Mouse (Mus musculus): ENCODE data around the gene Snrpd3. TPM values are rescaled to one million over a fixed set of nuclear protein-coding genes. Genes with fewer than 3 reads are reported as not detected.

The Snrpd3 gene
- polyA plus RNA-seq, 1 experiment from 2014 or later: 141 TPM

GRCm38 (mm10) chr10:75482919-75483483 is 34.4 kb upstream of the Snrpd3 start:
- no peaks in the 10 kb centered on the region for H3K27me3 ChIP-seq (ENCODE audit: control insufficient read depth, insufficient read depth, low read length)
- no peak for ATAC-seq (ENCODE audit: insufficient number of reproducible peaks, insufficient read depth, low FRiP score, low read depth)
- 84% methylated on average over 11 of the region's 11 CpGs for WGBS
- H3K27ac ChIP-seq (ENCODE audit: low read length): no peak overlapping the region
- H3K9ac ChIP-seq (replicated peaks; ENCODE audit: low read depth, low read length): no peak overlapping the region
- no peaks in the 10 kb centered on the region for H3K36me3 ChIP-seq (ENCODE audit: control insufficient read depth, insufficient read depth, low read length)
- peaks cover 7% of the 10 kb centered on the region; the same call in 1 of the 2 replicates for H3K4me1 ChIP-seq (ENCODE audit: control insufficient read depth, insufficient read depth, low read length)
- no peak overlapping the region for H3K4me3 ChIP-seq (ENCODE audit: low read depth, low read length)
- H3K4me2 ChIP-seq (replicated peaks; ENCODE audit: low read depth, low read length): no peak overlapping the region
- no peaks in the 10 kb centered on the region for H3K9me3 ChIP-seq (ENCODE audit: control insufficient read depth, low read depth, low read length)

- Histone ChIP-seq H3K4me1 (ENCODE audit: control insufficient read depth, insufficient read depth, low read length) (peaks cover 7% of the 10 kb centered on the region; the same call in 1 of the 2 replicates), H3K27ac (ENCODE audit: low read length) (no peak overlapping the region), H3K9me3 (ENCODE audit: control insufficient read depth, low read depth, low read length) (no peaks in the 10 kb centered on the region), H3K4me3 (ENCODE audit: low read depth, low read length) (no peak overlapping the region), H3K4me2 (replicated peaks; ENCODE audit: low read depth, low read length) (no peak overlapping the region), H3K36me3 (ENCODE audit: control insufficient read depth, insufficient read depth, low read length) (no peaks in the 10 kb centered on the region), H3K9ac (replicated peaks; ENCODE audit: low read depth, low read length) (no peak overlapping the region), H3K27me3 (ENCODE audit: control insufficient read depth, insufficient read depth, low read length) (no peaks in the 10 kb centered on the region)
- no peak for ATAC-seq (ENCODE audit: insufficient number of reproducible peaks, insufficient read depth, low FRiP score, low read depth)
- WGBS: 93% methylated on average over 6 of the region's 6 CpGs
These were observed 33.3 kb upstream of the Snrpd3 start for GRCm38 (mm10) chr10:75484066-75484465.

DNA sequence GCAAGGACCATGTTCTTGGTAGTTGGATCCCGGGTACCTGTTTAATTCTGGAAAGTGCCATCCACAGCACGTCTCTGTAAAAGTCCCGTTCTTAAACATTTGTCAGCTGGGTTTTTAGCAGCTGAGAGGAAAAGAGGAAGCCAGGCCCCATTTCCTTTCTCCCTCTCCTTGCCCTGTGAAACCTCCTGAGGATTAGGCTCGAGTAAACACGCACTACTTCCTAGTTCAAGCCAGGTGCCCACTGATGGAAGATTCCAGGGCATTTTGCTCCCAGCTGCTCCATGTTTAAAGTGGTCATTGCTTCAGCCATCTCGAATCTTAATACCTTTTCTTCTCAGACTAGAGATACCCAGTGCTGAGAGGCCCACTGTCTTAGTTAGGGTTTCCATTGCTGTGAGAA is 32.6 kb upstream of the Snrpd3 start:
- Histone ChIP-seq H3K27me3 (ENCODE audit: control insufficient read depth, insufficient read depth, low read length) (no peaks in the 10 kb centered on the region), H3K9me3 (ENCODE audit: control insufficient read depth, low read depth, low read length) (no peaks in the 10 kb centered on the region), H3K36me3 (ENCODE audit: control insufficient read depth, insufficient read depth, low read length) (no peaks in the 10 kb centered on the region), H3K4me2 (replicated peaks; ENCODE audit: low read depth, low read length) (no peak overlapping the region), H3K4me1 (ENCODE audit: control insufficient read depth, insufficient read depth, low read length) (peaks cover 7% of the 10 kb centered on the region; the same call in 1 of the 2 replicates), H3K9ac (replicated peaks; ENCODE audit: low read depth, low read length) (no peak overlapping the region), H3K4me3 (ENCODE audit: low read depth, low read length) (no peak overlapping the region), H3K27ac (ENCODE audit: low read length) (no peak overlapping the region)
- WGBS: 40% methylated on average over 6 of the region's 6 CpGs
- no peak for ATAC-seq (ENCODE audit: insufficient number of reproducible peaks, insufficient read depth, low FRiP score, low read depth)

DNA sequence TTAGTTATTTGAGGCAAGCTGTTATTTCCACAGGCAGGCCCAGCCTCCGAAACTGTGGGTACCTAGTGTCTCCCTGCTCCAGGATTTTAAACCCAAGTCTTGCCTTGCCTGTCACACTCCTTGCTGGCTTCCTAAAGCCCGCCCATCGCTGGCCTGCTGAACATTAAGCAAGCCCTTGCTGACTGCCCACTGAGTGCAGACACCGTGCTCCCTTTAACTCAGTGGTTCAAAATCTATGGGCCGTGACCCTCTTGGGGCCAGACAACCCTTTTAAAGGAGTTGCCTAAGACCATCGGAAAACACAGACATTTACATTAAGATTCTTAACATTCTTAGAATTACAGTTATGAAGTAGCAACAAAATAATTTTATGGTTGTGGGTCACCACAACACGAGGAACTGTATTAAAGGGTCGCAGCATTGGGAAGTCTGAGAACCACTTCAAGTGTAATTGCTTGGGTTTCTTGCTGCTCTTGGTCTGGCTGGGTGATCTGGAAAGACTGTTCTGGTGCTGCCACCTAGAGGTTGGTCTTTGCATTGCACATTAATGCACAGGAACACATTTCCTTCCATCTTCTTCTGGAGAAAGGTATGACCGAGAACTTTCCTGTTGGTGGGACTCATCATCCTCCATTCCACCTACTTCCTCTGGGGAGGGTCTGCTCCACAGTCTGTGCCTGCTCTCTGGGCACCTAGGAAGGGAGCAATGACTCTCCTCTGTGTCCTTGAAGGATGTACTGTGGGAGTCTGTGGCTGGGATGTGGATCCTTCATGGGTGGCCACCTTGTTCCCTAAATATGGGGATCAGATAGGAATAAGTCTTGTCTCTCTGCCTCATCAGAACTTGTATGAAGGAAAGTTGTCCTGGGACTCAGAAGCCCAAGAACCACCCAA is 31.0 kb upstream of the Snrpd3 start:
- 52% methylated on average over 9 of the region's 9 CpGs for WGBS

GRCm38 (mm10) chr10:75487131-75487530 is 30.2 kb upstream of the Snrpd3 start:
- no peaks in the 10 kb centered on the region for H3K9me3 ChIP-seq (ENCODE audit: control insufficient read depth, low read depth, low read length)
- no peaks in the 10 kb centered on the region for H3K27me3 ChIP-seq (ENCODE audit: control insufficient read depth, insufficient read depth, low read length)
- H3K4me2 ChIP-seq (replicated peaks; ENCODE audit: low read depth, low read length): no peak overlapping the region
- H3K4me3 ChIP-seq (ENCODE audit: low read depth, low read length): no peak overlapping the region
- peaks cover 7% of the 10 kb centered on the region; the same call in 1 of the 2 replicates for H3K4me1 ChIP-seq (ENCODE audit: control insufficient read depth, insufficient read depth, low read length)
- no peak overlapping the region for H3K27ac ChIP-seq (ENCODE audit: low read length)
- WGBS: 60% methylated on average over 3 of the region's 3 CpGs
- no peaks in the 10 kb centered on the region for H3K36me3 ChIP-seq (ENCODE audit: control insufficient read depth, insufficient read depth, low read length)
- no peak for ATAC-seq (ENCODE audit: insufficient number of reproducible peaks, insufficient read depth, low FRiP score, low read depth)
- H3K9ac ChIP-seq (replicated peaks; ENCODE audit: low read depth, low read length): no peak overlapping the region

More for the DNA sequence above, 31.0 kb upstream of the Snrpd3 start:
- Histone ChIP-seq H3K4me2 (replicated peaks; ENCODE audit: low read depth, low read length) (no peak overlapping the region), H3K9ac (replicated peaks; ENCODE audit: low read depth, low read length) (no peak overlapping the region; the same call in 1 of the 2 replicates), H3K27me3 (ENCODE audit: control insufficient read depth, insufficient read depth, low read length) (no peaks in the 10 kb centered on the region), H3K4me1 (ENCODE audit: control insufficient read depth, insufficient read depth, low read length) (peaks cover 7% of the 10 kb centered on the region; the same call in 1 of the 2 replicates), H3K36me3 (ENCODE audit: control insufficient read depth, insufficient read depth, low read length) (no peaks in the 10 kb centered on the region), H3K9me3 (ENCODE audit: control insufficient read depth, low read depth, low read length) (no peaks in the 10 kb centered on the region), H3K27ac (ENCODE audit: low read length) (no peak overlapping the region), H3K4me3 (ENCODE audit: low read depth, low read length) (no peak overlapping the region)
- ATAC-seq (ENCODE audit: insufficient number of reproducible peaks, insufficient read depth, low FRiP score, low read depth): no peak

DNA sequence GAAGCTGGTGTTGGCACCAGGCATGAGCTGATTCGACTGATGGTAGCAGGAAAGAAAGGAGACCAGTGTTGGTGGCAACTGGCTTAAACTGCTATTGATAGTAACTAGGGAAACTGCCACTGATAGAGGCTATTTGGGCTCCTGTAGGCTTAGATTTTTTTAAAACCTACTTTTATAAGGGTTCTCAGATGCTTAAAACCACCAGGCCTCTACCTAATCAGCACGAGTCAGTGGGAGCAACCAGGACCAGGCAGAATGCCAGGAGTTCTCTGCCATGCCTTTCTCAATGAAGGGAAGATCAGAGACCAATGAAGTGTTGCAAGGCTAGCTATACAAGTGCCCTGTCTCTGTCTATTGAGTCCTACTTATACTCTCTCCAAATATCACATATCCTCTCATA is 27.8 kb upstream of the Snrpd3 start:
- Histone ChIP-seq H3K4me2 (replicated peaks; ENCODE audit: low read depth, low read length) (no peak overlapping the region), H3K27ac (ENCODE audit: low read length) (no peak overlapping the region), H3K9me3 (ENCODE audit: control insufficient read depth, low read depth, low read length) (no peaks in the 10 kb centered on the region), H3K4me3 (ENCODE audit: low read depth, low read length) (no peak overlapping the region), H3K27me3 (ENCODE audit: control insufficient read depth, insufficient read depth, low read length) (no peaks in the 10 kb centered on the region), H3K4me1 (ENCODE audit: control insufficient read depth, insufficient read depth, low read length) (peaks cover 4% of the 10 kb centered on the region; the same call in 1 of the 2 replicates), H3K9ac (replicated peaks; ENCODE audit: low read depth, low read length) (no peak overlapping the region), H3K36me3 (ENCODE audit: control insufficient read depth, insufficient read depth, low read length) (no peaks in the 10 kb centered on the region)
- WGBS: 62% methylated on average over 2 of the region's 2 CpGs
- ATAC-seq (ENCODE audit: insufficient number of reproducible peaks, insufficient read depth, low FRiP score, low read depth): no peak

DNA sequence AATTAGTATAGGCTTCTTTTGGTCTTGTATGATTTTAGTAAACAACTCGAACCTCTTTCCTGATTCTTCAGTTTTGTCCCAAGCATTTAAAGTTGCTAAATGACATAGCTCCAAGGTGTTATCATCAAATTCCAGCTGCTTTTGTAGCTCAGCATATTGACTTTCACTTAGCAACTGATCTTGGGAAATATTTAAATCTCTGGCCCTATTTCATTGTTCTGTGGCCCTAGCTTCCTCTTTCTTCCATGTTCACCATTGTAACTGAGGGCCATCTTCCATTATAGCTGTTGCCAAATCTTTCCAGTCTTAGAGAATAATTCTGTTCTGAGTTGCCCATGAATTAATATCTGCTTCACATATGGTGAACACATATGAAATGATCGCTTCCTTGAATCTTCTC is 26.6 kb upstream of the Snrpd3 start:
- Histone ChIP-seq H3K9ac (replicated peaks; ENCODE audit: low read depth, low read length) (no peak overlapping the region), H3K36me3 (ENCODE audit: control insufficient read depth, insufficient read depth, low read length) (no peaks in the 10 kb centered on the region), H3K27me3 (ENCODE audit: control insufficient read depth, insufficient read depth, low read length) (no peaks in the 10 kb centered on the region), H3K27ac (ENCODE audit: low read length) (no peak overlapping the region), H3K4me1 (ENCODE audit: control insufficient read depth, insufficient read depth, low read length) (no peaks in the 10 kb centered on the region), H3K4me2 (replicated peaks; ENCODE audit: low read depth, low read length) (no peak overlapping the region), H3K9me3 (ENCODE audit: control insufficient read depth, low read depth, low read length) (no peaks in the 10 kb centered on the region), H3K4me3 (ENCODE audit: low read depth, low read length) (no peak overlapping the region)
- WGBS: 83% methylated on average over 2 of the region's 2 CpGs
- no peak for ATAC-seq (ENCODE audit: insufficient number of reproducible peaks, insufficient read depth, low FRiP score, low read depth)

DNA sequence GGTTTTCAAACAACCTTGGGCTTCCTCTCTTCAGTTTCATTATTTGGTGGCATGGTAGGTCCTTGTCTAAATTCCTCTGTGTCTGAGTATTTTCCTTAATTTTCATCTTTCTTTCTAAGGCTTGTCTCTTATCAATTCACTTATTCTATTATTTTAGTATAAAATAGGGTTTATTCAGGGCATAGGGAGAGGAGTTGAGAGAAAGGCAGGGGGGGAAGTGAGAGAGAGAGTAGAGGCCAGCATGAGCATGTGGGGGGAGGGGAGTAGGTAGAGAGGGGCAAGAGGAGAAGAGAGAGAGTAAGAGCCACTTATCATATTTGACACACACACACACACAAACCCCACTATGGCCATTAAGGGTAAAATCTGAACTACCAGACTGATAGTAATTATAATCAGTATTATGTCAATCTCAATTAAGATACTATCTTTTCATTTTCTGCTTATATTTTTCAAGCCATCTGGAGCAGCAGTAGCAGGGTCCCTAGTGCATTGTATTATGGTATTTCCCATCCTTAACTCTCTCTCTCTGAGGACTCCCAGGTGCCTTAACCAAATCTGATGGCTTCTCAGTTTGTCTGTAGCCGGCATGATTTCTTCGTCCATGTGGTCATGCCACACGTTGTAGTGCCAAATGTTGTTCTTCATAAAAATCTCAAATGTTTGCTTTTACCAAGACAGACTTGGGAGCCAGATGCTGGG is 26.0 kb upstream of the Snrpd3 start:
- Histone ChIP-seq H3K4me2 (replicated peaks; ENCODE audit: low read depth, low read length) (no peak overlapping the region), H3K27ac (ENCODE audit: low read length) (no peak overlapping the region), H3K36me3 (ENCODE audit: control insufficient read depth, insufficient read depth, low read length) (no peaks in the 10 kb centered on the region), H3K4me3 (ENCODE audit: low read depth, low read length) (no peak overlapping the region), H3K9me3 (ENCODE audit: control insufficient read depth, low read depth, low read length) (no peaks in the 10 kb centered on the region), H3K9ac (replicated peaks; ENCODE audit: low read depth, low read length) (no peak overlapping the region), H3K27me3 (ENCODE audit: control insufficient read depth, insufficient read depth, low read length) (no peaks in the 10 kb centered on the region), H3K4me1 (ENCODE audit: control insufficient read depth, insufficient read depth, low read length) (no peaks in the 10 kb centered on the region)
- 75% methylated on average over 3 of the region's 3 CpGs for WGBS
- no peak for ATAC-seq (ENCODE audit: insufficient number of reproducible peaks, insufficient read depth, low FRiP score, low read depth)

Data from stomach, embryonic 14.5 days (tissue).